Mouse (Mus musculus) limb, embryonic 13.5 days (tissue): ENCODE data around the gene Olfr1368. TPM values are rescaled to one million over a fixed set of nuclear protein-coding genes. Genes with fewer than 3 reads are reported as not detected.

Source experiments
- ATAC-seq: fragments of 200-750 bp; cut with Nextera tagmentation; 2 replicates; pipeline ENCODE4 v1.8.0; 2017; ENCODE audit warnings: low read depth, moderate number of reproducible peaks, moderate TSS enrichment; ENCODE audit not compliant: low FRiP score
- H3K27ac ChIP-seq: fragments of 300-500 bp; sonication (generic); 2 replicates; pipeline ENCODE4 v1.5.1; 2015; ENCODE audit warnings: inconsistent platforms, mild to moderate bottlenecking, moderate library complexity
- H3K27me3 ChIP-seq: fragments of 300-500 bp; sonication (generic); 2 replicates; pipeline ENCODE4 v1.6.1; 2015; ENCODE audit warnings: mild to moderate bottlenecking, inconsistent platforms
- H3K36me3 ChIP-seq: fragments of 300-500 bp; sonication (generic); 2 replicates; pipeline ENCODE4 v1.6.1; 2015; ENCODE audit warnings: inconsistent platforms, mild to moderate bottlenecking, moderate library complexity
- H3K4me1 ChIP-seq: fragments of 300-500 bp; sonication (generic); 2 replicates; pipeline ENCODE4 v1.6.1; 2015; ENCODE audit warnings: inconsistent platforms
- H3K4me2 ChIP-seq: fragments of 300-500 bp; sonication (generic); replicated peaks from 2 replicates; pipeline ENCODE4 v1.6.1; 2015; ENCODE audit warnings: inconsistent platforms, mild to moderate bottlenecking, moderate library complexity
- H3K4me3 ChIP-seq: fragments of 300-500 bp; sonication (generic); 2 replicates; pipeline ENCODE4 v1.5.1; 2015; ENCODE audit warnings: moderate library complexity, mild to moderate bottlenecking, inconsistent platforms
- H3K9ac ChIP-seq: fragments of 300-500 bp; sonication (generic); 2 replicates; pipeline ENCODE4 v1.6.1; 2015; ENCODE audit warnings: mild to moderate bottlenecking, inconsistent platforms
- H3K9me3 ChIP-seq: fragments of 300-500 bp; sonication (generic); 2 replicates; pipeline ENCODE4 v1.6.1; 2016; ENCODE audit warnings: inconsistent platforms
- WGBS: fragments of 180-500 bp; shearing (Covaris S2); methylation state at CpG from one replicate; pipeline ENCODE4 v1.1.7; 2015; 5-methylcytosine and 5-hydroxymethylcytosine counted together
- polyA plus RNA-seq: library from polyadenylated mRNA; unstranded; fragments of >200 nt; fragmentation: Nextera tagmentation; extraction: Ambion mirVana; gene quantifications from 2 replicates; pipeline ENCODE4 v1.2.1, GENCODE M21; 2015

Olfr1368 gene
- not detected in 2 replicates for polyA plus RNA-seq

DNA sequence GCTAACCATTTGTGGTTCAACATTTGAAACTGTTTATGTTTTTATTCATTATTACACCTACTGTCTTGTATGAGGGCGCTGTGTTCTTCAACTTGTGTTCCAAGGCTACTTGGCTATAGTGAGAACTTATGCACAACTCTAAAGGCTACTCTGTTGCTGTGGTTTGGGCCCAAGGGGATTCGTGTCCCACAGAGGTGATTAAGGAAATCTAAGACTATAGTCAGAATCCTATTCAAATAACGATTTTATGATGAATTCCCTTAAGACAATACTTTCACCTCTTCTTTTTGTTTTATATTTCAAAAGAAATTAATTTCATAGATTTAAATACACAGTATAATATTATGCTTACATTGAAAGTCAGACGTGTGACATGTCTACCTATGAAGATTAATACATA, at the start of gene Olfr1368:
Olfr1368 (minus strand) TSS at position 101 of the 400 bp plus-strand sequence.
- WGBS: 74% methylated on average over 4 of the region's 4 CpGs
- Histone ChIP-seq H3K36me3 (no peaks in the 10 kb centered on the region), H3K4me1 (no peaks in the 10 kb centered on the region)

DNA sequence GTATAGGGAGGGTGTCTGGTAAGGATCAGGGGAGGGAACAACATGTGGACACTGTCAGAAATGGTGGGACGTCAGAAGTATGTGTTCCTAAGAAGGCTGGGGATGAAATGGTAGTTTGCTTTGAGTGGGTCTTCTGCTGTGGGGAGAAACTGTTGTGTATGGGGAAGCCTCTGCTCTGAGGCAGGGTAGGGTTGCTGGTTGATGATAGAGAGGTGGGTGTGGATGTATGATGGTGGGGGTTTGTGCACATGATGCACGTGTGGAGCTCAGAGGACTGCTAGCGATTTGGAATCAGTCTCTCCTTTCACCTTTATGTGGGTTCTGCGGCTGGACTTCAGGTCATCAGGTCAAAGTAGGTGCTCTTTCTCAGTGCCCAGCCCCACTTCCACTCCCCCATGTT, 39.9 kb upstream of the Olfr1368 start:
- Histone ChIP-seq H3K4me1 (peaks cover 30% of the 10 kb centered on the region), H3K4me3 (no peak overlapping the region), H3K9ac (no peak overlapping the region), H3K36me3 (peaks cover 90% of the 10 kb centered on the region), H3K27me3 (no peaks in the 10 kb centered on the region), H3K27ac (no peak overlapping the region), H3K9me3 (no peaks in the 10 kb centered on the region), H3K4me2 (no peak overlapping the region)
- 91% methylated on average over 4 of the region's 4 CpGs for WGBS
- ATAC-seq: no peak

More for the DNA sequence above, at the start of gene Olfr1368:
- no peak within 1 kb of the TSS for H3K4me2 ChIP-seq
- no peaks in the 10 kb centered on the region for H3K27me3 ChIP-seq
- no peak within 1 kb of the TSS for H3K4me3 ChIP-seq
- no peak for ATAC-seq
- H3K9me3 ChIP-seq: no peaks in the 10 kb centered on the region
- H3K27ac ChIP-seq: no peak within 1 kb of the TSS
- H3K9ac ChIP-seq: no peak within 1 kb of the TSS

GRCm38 (mm10) chr13:21183661-21184060, 38.0 kb upstream of the Olfr1368 start:
- Histone ChIP-seq H3K36me3 (peaks cover 72% of the 10 kb centered on the region), H3K4me2 (no peak overlapping the region)

DNA sequence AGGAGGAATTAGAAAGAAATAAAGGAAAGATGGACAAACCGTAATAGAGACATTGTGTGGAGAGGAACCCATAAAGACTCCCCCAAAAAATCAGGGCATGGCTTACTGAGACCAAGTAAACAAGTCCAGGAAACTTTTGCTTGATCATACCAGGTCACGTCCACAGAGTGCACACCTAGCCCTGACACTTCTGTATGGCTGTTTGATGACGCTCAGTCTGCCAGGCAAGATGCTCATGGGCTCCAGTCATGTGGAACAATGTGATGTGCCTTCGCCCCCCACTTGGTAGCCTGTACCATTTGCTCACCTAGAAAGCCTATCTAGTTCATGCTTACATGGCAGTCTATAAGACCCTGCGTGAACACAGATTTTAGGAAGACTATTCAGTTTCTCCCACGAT, 37.4 kb upstream of the Olfr1368 start:
- H3K27ac ChIP-seq: no peak overlapping the region
- H3K9ac ChIP-seq: no peak overlapping the region
- no peak overlapping the region for H3K4me2 ChIP-seq
- H3K4me3 ChIP-seq: no peak overlapping the region
- H3K36me3 ChIP-seq: peaks cover 66% of the 10 kb centered on the region
- WGBS: 92% methylated on average over 6 of the region's 6 CpGs
- no peaks in the 10 kb centered on the region for H3K27me3 ChIP-seq
- H3K4me1 ChIP-seq: peaks cover 37% of the 10 kb centered on the region
- no peak for ATAC-seq
- no peaks in the 10 kb centered on the region for H3K9me3 ChIP-seq

More at GRCm38 (mm10) chr13:21183661-21184060, 38.0 kb upstream of the Olfr1368 start:
- H3K9ac ChIP-seq: no peak overlapping the region
- no peak overlapping the region for H3K4me3 ChIP-seq
- no peak overlapping the region for H3K27ac ChIP-seq
- H3K27me3 ChIP-seq: no peaks in the 10 kb centered on the region
- no peak for ATAC-seq
- H3K4me1 ChIP-seq: peaks cover 35% of the 10 kb centered on the region
- 92% methylated on average over 7 of the region's 7 CpGs for WGBS
- no peaks in the 10 kb centered on the region for H3K9me3 ChIP-seq

DNA sequence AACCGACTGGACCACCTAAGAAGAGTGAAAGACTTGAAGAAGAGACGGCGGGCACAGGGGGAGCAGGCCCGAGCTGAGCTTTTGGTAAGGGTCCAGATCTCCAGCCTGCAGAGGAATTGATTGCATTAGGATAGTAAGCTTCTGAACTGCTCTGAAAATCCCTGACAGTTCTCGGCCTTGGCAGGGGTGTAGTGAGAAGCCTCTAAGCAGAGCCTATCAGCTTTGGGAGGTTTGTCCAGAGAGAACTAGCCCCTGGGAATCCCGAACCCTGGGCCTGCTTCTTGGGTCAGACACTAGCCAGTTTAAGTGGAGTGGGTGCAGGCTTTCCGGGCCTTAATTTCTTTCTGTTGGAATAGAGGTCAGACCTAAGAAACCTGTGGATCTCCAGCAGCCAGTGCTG, 36.3 kb upstream of the Olfr1368 start:
- 73% methylated on average over 7 of the region's 7 CpGs for WGBS
- H3K27ac ChIP-seq: no peak overlapping the region; the same call in 1 of the 2 replicates
- no peaks in the 10 kb centered on the region for H3K9me3 ChIP-seq
- H3K4me1 ChIP-seq: peaks cover 37% of the 10 kb centered on the region
- H3K4me2 ChIP-seq: peak overlapping the region; percentile 83
- peaks cover 55% of the 10 kb centered on the region for H3K36me3 ChIP-seq
- H3K9ac ChIP-seq: peak overlapping the region; percentile 96
- H3K27me3 ChIP-seq: no peaks in the 10 kb centered on the region
- H3K4me3 ChIP-seq: peak overlapping the region; percentile 99
- no peak for ATAC-seq

- H3K9ac ChIP-seq: peak overlapping the region; percentile 96
- peak overlapping the region; percentile 99 for H3K4me3 ChIP-seq
- no peaks in the 10 kb centered on the region for H3K27me3 ChIP-seq
- under 1% methylated on average over 69 of the region's 71 CpGs for WGBS
- peaks cover 43% of the 10 kb centered on the region for H3K36me3 ChIP-seq
- ATAC-seq: peak; percentile 30; the same call in 1 of the 2 replicates
- H3K4me1 ChIP-seq: peaks cover 37% of the 10 kb centered on the region
- H3K27ac ChIP-seq: peak overlapping the region; percentile 97
- H3K4me2 ChIP-seq: peak overlapping the region; percentile 83
- H3K9me3 ChIP-seq: no peaks in the 10 kb centered on the region
Observed at GRCm38 (mm10) chr13:21180551-21181530, 35.2 kb upstream of the Olfr1368 start.

- peak; percentile 96 for ATAC-seq
- H3K9me3 ChIP-seq: no peaks in the 10 kb centered on the region
- peaks cover 34% of the 10 kb centered on the region for H3K36me3 ChIP-seq
- H3K4me3 ChIP-seq: peak overlapping the region; percentile 99
- H3K9ac ChIP-seq: peak overlapping the region; percentile 96
- peak overlapping the region; percentile 83 for H3K4me2 ChIP-seq
- no peaks in the 10 kb centered on the region for H3K27me3 ChIP-seq
- WGBS: under 1% methylated on average over 69 of the region's 80 CpGs
- peaks cover 31% of the 10 kb centered on the region for H3K4me1 ChIP-seq
- peak overlapping the region; percentile 97 for H3K27ac ChIP-seq
Observed at GRCm38 (mm10) chr13:21179724-21180550, 34.3 kb upstream of the Olfr1368 start.

- peaks cover 31% of the 10 kb centered on the region for H3K4me1 ChIP-seq
- H3K27ac ChIP-seq: peak within 1 kb of the TSS; percentile 97
- H3K36me3 ChIP-seq: peaks cover 28% of the 10 kb centered on the region
- peak within 1 kb of the TSS; percentile 83 for H3K4me2 ChIP-seq
- WGBS: under 1% methylated on average over 15 of the region's 15 CpGs
- peak within 1 kb of the TSS; percentile 96 for H3K9ac ChIP-seq
- ATAC-seq: peak; percentile 48; the same call in 1 of the 2 replicates
- no peaks in the 10 kb centered on the region for H3K27me3 ChIP-seq
- peak within 1 kb of the TSS; percentile 99 for H3K4me3 ChIP-seq
- H3K9me3 ChIP-seq: no peaks in the 10 kb centered on the region
Observed at GRCm38 (mm10) chr13:21179367-21179723, 33.7 kb upstream of the Olfr1368 start, which contains the start of gene Trim27. Trim27 (plus strand) TSS chr13:21179445.

DNA sequence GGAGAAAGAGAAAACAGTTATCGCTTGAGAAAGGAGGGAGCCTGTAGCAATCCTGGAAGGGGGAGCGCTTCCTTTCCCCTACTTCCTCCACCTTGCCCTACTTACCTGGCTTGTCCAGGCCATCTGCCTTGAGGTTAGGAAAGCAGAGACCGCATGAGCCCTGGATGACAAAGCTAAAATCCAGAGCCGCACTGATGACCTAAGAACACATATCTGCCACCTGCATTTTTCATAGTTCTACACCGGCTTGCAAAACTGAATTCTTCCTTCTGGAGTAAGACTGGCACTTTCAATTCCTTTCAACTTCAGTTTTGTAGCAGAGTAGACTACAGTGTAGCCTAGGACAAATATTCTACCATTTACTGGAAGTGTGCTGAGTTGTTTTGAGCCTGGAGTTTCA, 32.7 kb upstream of the Olfr1368 start:
- Histone ChIP-seq H3K9me3 (no peaks in the 10 kb centered on the region), H3K27me3 (no peaks in the 10 kb centered on the region), H3K36me3 (peaks cover 19% of the 10 kb centered on the region), H3K27ac (no peak overlapping the region), H3K4me2 (peak overlapping the region; percentile 83), H3K9ac (peak overlapping the region; percentile 2; the same call in 1 of the 2 replicates), H3K4me3 (peak overlapping the region; percentile 99; the same call in 1 of the 2 replicates), H3K4me1 (peaks cover 24% of the 10 kb centered on the region)
- WGBS: 83% methylated on average over 5 of the region's 5 CpGs
- ATAC-seq: no peak

- peaks cover 12% of the 10 kb centered on the region for H3K36me3 ChIP-seq
- no peaks in the 10 kb centered on the region for H3K27me3 ChIP-seq
- H3K4me3 ChIP-seq: no peak overlapping the region
- no peak overlapping the region for H3K4me2 ChIP-seq
- peaks cover 27% of the 10 kb centered on the region for H3K4me1 ChIP-seq
- H3K27ac ChIP-seq: no peak overlapping the region
- no peaks in the 10 kb centered on the region for H3K9me3 ChIP-seq
- WGBS: 62% methylated on average over 5 of the region's 5 CpGs
- no peak for ATAC-seq
- H3K9ac ChIP-seq: no peak overlapping the region
Observed at GRCm38 (mm10) chr13:21177657-21178056, 32.0 kb upstream of the Olfr1368 start.

DNA sequence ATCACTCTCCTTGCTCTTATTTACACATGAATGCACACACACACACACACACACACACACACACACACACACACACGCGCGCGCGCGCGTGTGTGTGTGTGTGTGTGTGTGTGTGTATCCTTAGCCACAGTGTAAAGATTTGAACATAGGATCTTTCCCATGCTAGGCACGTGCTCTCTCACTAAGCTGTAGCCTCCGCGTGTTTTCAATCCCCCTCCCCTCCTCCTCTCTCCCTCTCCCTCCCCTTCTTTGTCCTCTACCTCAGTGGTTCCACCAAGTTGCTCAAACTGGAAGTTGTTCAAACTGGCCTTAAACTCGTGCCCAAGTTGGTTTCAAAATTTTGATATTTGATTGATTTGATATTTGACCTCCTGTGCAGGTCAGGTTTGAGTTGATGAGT, 31.1 kb upstream of the Olfr1368 start:
- Histone ChIP-seq H3K36me3 (peaks cover 2% of the 10 kb centered on the region; the same call in 1 of the 2 replicates), H3K27ac (no peak overlapping the region), H3K4me3 (no peak overlapping the region), H3K4me2 (no peak overlapping the region), H3K27me3 (no peaks in the 10 kb centered on the region), H3K9ac (no peak overlapping the region), H3K4me1 (peaks cover 21% of the 10 kb centered on the region), H3K9me3 (no peaks in the 10 kb centered on the region)
- 71% methylated on average over 11 of the region's 11 CpGs for whole genome bisulfite sequencing
- ATAC-seq: no peak
